17 mouse cellular contexts compared by ENCODE assay signal in genomic region chr13:117687670-117688069, GRCm38 (mm10).
DNase-seq lines count a peak whose midpoint lies in the region.
"Had no signal": no experiment of that assay in that cellular context is flagged by ENCODE, and none has a peak within 500 bp of the region (broad histone marks: within the 10 kb centered on the region; RNA-seq: fewer than 3 reads in every experiment).

No protein-coding gene starts in this region.

- DNase-seq in left cerebral cortex, adult 11 months (ENCODE audit: low spot score) = peak; percentile 9
- DNase-seq in left cerebral cortex, postnatal 36 days (ENCODE audit: low spot score in 2 of 2) = no peak
- peak; percentile 21 to 75 for DNase-seq in left cerebral cortex, postnatal 25 days (ENCODE audit: low spot score in 2 of 2)
- no peak for DNase-seq in left cerebral cortex, adult 9 months (ENCODE audit: low spot score in 2 of 2)
- DNase-seq in right cerebral cortex, postnatal 10 days (ENCODE audit: low spot score in 2 of 2) = peak; percentile 26 to 41
- DNase-seq in right cerebral cortex, postnatal 4 days = no peak
- no peak for DNase-seq in urinary bladder, adult 18-20 months (ENCODE audit: low spot score in 2 of 2)
- DNase-seq: adrenal gland, adult 2 months; adrenal gland, postnatal 14 days; cerebellum, adult 11-12 months; cerebellum, adult 8-10 months; cerebellum, postnatal 10 days; cerebellum, postnatal 36 days; embryo, embryonic 11 days; gastrocnemius, adult 2 months; gastrocnemius, postnatal 14 days; heart, adult 11 months had no signal

- intact Hi-C loops in left cerebral cortex, postnatal 36 days (cut with DNase I) = no loop called here
- intact Hi-C loops in left cerebral cortex, postnatal 25 days (cut with DNase I) = no loop called here

Comparison
In these comparisons a context has a peak if more than half of its experiments do, and no peak if none do; other contexts are left out.
1. DNase-seq: peak in left cerebral cortex, adult 11 months (single experiment), left cerebral cortex, postnatal 25 days (2 of 2) and right cerebral cortex, postnatal 10 days (2 of 2); none in left cerebral cortex, postnatal 36 days (0 of 2), left cerebral cortex, adult 9 months (0 of 2), right cerebral cortex, postnatal 4 days (single experiment) and urinary bladder, adult 18-20 months (0 of 2).